Mouse (Mus musculus) testis, adult 2 months (tissue): ENCODE data around the gene Nbea.

Experiments
- CTCF ChIP-seq: fragments of 200-500 bp; IDR thresholded peaks from 2 replicates; pipeline ENCODE4 v1.5.1; 2012; ENCODE audit warnings: low read depth, mild to moderate bottlenecking, inconsistent platforms, low read length, moderate library complexity; ENCODE audit not compliant: control insufficient read depth, insufficient read depth, insufficient replicate concordance
- POLR2A ChIP-seq: fragments of 200-500 bp; IDR thresholded peaks from 2 replicates; pipeline ENCODE4 v1.6.1; 2012; ENCODE audit warnings: low read depth, mild to moderate bottlenecking, inconsistent platforms, low read length, moderate library complexity; ENCODE audit not compliant: control insufficient read depth

DNA sequence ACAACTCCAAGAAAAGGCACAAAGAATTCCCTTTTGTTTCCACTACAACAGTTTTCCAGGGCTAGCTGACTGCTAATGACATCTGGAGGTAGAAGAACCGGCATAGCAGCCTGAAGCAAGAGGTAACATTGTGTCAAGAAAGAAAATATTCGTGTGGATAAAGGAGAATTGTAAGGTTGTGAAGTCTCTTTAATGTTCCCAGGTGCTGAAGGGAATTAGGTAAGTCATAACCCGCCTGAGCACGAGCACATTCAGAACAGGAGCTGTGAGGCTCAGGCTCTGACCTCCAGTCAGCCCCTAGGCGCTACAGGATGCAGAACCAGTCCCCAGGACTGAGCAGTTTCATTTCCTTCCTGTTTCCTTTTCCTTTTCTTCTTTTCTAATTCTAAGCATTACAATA is 86.4 kb downstream of the Nbea start:
- TF ChIP-seq CTCF = no peak
- no peak for TF ChIP-seq POLR2A
